Comparison of ENCODE assay signal across 8 mouse cellular contexts in the genomic region with DNA sequence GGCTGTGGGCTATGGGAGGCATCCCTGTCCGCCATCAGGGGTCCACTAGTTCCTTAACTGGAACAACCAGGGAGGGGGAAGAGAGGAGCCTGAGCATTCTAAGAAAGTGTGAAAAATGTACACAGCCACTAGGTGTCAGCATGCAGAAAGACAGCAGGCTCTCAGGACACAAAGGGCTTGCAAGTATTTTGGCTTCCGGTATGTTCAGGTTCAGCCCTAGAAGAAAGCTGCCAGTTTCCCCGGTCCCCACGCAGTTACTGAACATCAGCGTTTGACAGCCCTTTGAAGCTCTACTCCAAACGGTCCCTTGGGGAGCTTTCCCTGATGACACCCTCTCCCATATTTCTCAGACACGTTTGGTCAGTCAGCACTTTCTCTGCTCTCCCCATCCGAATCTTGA.
DNase-seq lines count a peak whose midpoint lies in the region; ATAC-seq lines count a peak whose summit lies in the region.

No protein-coding gene starts in this region.

- no peak overlapping the region for H3K27ac ChIP-seq in liver, embryonic 16.5 days (ENCODE audit: low read length)
- H3K27ac ChIP-seq in neural tube, embryonic 13.5 days (replicated peaks): no peak overlapping the region

- H3K4me3 ChIP-seq in liver, embryonic 16.5 days (ENCODE audit: low read depth, low read length): no peak overlapping the region
- peak overlapping the region; percentile 24 for H3K4me3 ChIP-seq in neural tube, embryonic 13.5 days

- DNase-seq in CD4-positive, CD25-positive, alpha-beta regulatory T cell, adult 2 months (ENCODE audit: low read depth, low spot score): peak; percentile 83
- DNase-seq in adrenal gland, postnatal 25 days: peak; percentile 3
- DNase-seq in fibroblast of lung, adult 2 months (ENCODE audit: low read depth): peak; percentile 35
- peak; percentile 40 for DNase-seq in heart, postnatal 4 days
- peak; percentile 15 to 76 for DNase-seq in layer of hippocampus, adult 18-20 months (ENCODE audit: low spot score in 2 of 2)
- DNase-seq in testis, postnatal 10 days (ENCODE audit: low spot score): peak; percentile 46

- H3K27me3 ChIP-seq in liver, embryonic 16.5 days (ENCODE audit: control insufficient read depth, insufficient read depth, low read depth, low read length): peaks cover 4% of the 10 kb centered on the region; the same call in 1 of the 2 replicates
- H3K27me3 ChIP-seq in neural tube, embryonic 13.5 days: no peaks in the 10 kb centered on the region

- no peaks in the 10 kb centered on the region for H3K36me3 ChIP-seq in liver, embryonic 16.5 days (ENCODE audit: control insufficient read depth, insufficient read depth)
- H3K36me3 ChIP-seq in neural tube, embryonic 13.5 days: no peaks in the 10 kb centered on the region

- ATAC-seq in liver, embryonic 16.5 days (ENCODE audit: low read depth): 0 out of 2 replicates have a peak, but pooled peaks have one; percentile 24
- ATAC-seq in neural tube, embryonic 13.5 days (ENCODE audit: low read depth): peak; percentile 95

- peak overlapping the region; percentile 19; the same call in 1 of the 2 replicates for H3K4me2 ChIP-seq in liver, embryonic 16.5 days (ENCODE audit: low read depth, low read length)
- peak overlapping the region; percentile 51 for H3K4me2 ChIP-seq in neural tube, embryonic 13.5 days

- no peak overlapping the region for H3K9ac ChIP-seq in liver, embryonic 16.5 days (ENCODE audit: low read depth, low read length)
- H3K9ac ChIP-seq in neural tube, embryonic 13.5 days: peak overlapping the region; percentile 62

- WGBS in liver, embryonic 16.5 days (ENCODE audit: insufficient replicate concordance): 15% methylated on average over 8 of the region's 8 CpGs
- 28% methylated on average over 8 of the region's 8 CpGs for WGBS in neural tube, embryonic 13.5 days

- no peaks in the 10 kb centered on the region for H3K9me3 ChIP-seq in liver, embryonic 16.5 days (replicated peaks; ENCODE audit: control insufficient read depth, low read length)
- H3K9me3 ChIP-seq in neural tube, embryonic 13.5 days: no peaks in the 10 kb centered on the region

- H3K4me1 ChIP-seq in liver, embryonic 16.5 days (ENCODE audit: control insufficient read depth, low read depth, low read length): no peaks in the 10 kb centered on the region
- H3K4me1 ChIP-seq in neural tube, embryonic 13.5 days (replicated peaks): no peaks in the 10 kb centered on the region

Comparison
In these comparisons a context has a peak if more than half of its experiments do, and no peak if none do; other contexts are left out.
1. DNase-seq: peak in every context shown above with its lines; median percentile 83 in CD4-positive, CD25-positive, alpha-beta regulatory T cell, adult 2 months; 46 in testis, postnatal 10 days; 46 in layer of hippocampus, adult 18-20 months; 40 in heart, postnatal 4 days; 35 in fibroblast of lung, adult 2 months; 3 in adrenal gland, postnatal 25 days.